Mouse (Mus musculus): ENCODE results near the gene Plekhg5. TPM values are rescaled to one million over a fixed set of nuclear protein-coding genes. Genes with fewer than 3 reads are reported as not detected.

Plekhg5 gene
- polyA plus RNA-seq, 1 experiment from 2014 or later = 14.2 TPM

DNA sequence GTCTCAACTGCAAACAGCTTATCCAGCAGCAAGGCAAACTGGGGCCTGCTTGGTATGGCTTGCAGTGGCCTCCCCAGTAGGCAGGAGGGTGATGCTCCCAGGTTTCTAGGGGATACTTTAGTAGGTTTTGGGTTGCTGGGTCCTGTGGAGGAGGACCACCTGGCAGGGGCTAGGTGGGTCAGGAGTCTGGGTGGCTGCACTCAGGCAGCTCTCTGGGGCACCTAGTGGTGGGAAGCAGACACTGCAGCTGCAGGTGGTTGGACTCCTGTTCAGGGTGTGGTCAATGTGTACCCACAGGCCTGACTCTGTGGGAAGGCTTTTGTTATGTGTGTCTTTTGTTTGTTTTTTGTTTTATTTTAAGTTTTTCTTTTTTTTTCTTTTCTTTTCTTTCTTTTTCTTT is 62.2 kb downstream of the Plekhg5 start:
- Histone ChIP-seq H3K9ac (ENCODE audit: low read depth, low read length) (no peak overlapping the region), H3K27ac (ENCODE audit: low read length) (no peak overlapping the region), H3K36me3 (ENCODE audit: control insufficient read depth, insufficient read depth, low read length) (no peaks in the 10 kb centered on the region), H3K4me2 (ENCODE audit: low read depth, low read length) (no peak overlapping the region), H3K4me1 (ENCODE audit: control insufficient read depth, insufficient read depth, low read length) (peaks cover 45% of the 10 kb centered on the region), H3K9me3 (ENCODE audit: control insufficient read depth, low read length) (no peaks in the 10 kb centered on the region), H3K27me3 (replicated peaks; ENCODE audit: control insufficient read depth, insufficient read depth, low read length) (peaks cover 38% of the 10 kb centered on the region), H3K4me3 (ENCODE audit: low read length) (no peak overlapping the region)
- ATAC-seq = no peak

DNA sequence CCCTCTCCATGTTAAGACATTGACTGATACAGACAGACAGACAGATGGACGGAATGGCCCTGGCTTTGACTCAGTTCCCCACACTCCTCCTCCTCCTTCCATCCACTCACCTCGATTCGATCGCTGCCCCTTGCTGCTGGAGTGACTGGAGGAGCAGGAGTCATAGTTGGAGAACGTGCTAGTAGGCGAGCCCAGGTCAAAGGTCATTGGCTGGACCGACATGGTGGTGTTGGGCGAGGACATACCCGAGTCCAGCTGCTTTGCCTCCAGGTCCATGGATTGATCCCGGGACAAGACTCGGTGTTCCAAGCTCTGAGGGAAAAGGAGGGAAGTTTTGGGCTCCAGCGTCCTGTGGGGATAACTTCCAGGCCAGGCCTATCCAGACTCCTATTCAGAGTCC is 63.1 kb downstream of the Plekhg5 start:
- Histone ChIP-seq H3K9ac (ENCODE audit: low read depth, low read length) (no peak overlapping the region), H3K9me3 (ENCODE audit: control insufficient read depth, low read length) (no peaks in the 10 kb centered on the region), H3K4me3 (ENCODE audit: low read length) (no peak overlapping the region), H3K4me1 (ENCODE audit: control insufficient read depth, insufficient read depth, low read length) (peaks cover 36% of the 10 kb centered on the region), H3K27ac (ENCODE audit: low read length) (no peak overlapping the region), H3K4me2 (ENCODE audit: low read depth, low read length) (no peak overlapping the region), H3K36me3 (ENCODE audit: control insufficient read depth, insufficient read depth, low read length) (no peaks in the 10 kb centered on the region), H3K27me3 (replicated peaks; ENCODE audit: control insufficient read depth, insufficient read depth, low read length) (peaks cover 32% of the 10 kb centered on the region)
- WGBS = 74% methylated on average over 12 of the region's 12 CpGs
- ATAC-seq = no peak

DNA sequence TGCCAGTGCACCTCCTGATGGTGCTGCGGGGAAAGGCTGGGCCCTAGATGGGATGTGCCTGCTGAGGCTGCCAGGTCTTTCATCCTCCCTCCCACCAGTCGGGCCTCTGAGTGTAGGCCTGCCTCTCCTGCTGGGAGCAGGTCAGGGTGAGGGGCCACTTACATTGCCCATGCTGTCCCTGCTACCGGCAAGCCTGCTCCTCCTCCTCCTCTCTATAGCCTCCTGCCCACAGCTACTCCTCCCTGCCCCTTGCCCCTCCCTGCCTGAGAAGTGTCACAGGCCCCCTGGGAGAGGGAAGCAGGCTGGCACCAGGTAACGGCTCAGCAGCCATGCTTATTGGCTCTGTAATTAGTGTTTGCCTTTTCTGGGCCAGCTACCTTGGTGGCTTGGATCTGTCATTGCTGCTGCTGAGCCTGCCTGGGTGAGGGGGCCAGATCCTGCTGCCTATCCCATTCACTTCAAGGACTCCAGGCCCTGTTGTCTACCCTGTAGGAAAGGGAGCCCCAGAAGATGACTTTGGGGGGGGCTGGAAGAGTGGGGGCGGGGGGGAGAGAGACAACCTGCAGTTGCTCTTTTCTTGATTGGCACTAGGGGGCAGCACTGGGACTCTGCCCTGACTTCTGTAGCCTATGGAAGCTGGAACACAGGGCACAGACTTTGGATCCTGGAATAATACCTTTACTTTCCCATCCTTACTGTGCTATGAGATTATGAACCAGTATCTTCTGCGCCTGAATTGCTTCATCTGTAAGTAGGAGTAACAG is 64.0 kb downstream of the Plekhg5 start:
- Histone ChIP-seq H3K36me3 (ENCODE audit: control insufficient read depth, insufficient read depth, low read length) (no peaks in the 10 kb centered on the region), H3K4me1 (ENCODE audit: control insufficient read depth, insufficient read depth, low read length) (peaks cover 27% of the 10 kb centered on the region), H3K27ac (ENCODE audit: low read length) (no peak overlapping the region), H3K9ac (ENCODE audit: low read depth, low read length) (no peak overlapping the region), H3K9me3 (ENCODE audit: control insufficient read depth, low read length) (no peaks in the 10 kb centered on the region), H3K4me2 (ENCODE audit: low read depth, low read length) (no peak overlapping the region), H3K27me3 (replicated peaks; ENCODE audit: control insufficient read depth, insufficient read depth, low read length) (peaks cover 26% of the 10 kb centered on the region), H3K4me3 (ENCODE audit: low read length) (no peak overlapping the region)
- ATAC-seq = no peak
- WGBS = 34% methylated on average over 6 of the region's 6 CpGs

DNA sequence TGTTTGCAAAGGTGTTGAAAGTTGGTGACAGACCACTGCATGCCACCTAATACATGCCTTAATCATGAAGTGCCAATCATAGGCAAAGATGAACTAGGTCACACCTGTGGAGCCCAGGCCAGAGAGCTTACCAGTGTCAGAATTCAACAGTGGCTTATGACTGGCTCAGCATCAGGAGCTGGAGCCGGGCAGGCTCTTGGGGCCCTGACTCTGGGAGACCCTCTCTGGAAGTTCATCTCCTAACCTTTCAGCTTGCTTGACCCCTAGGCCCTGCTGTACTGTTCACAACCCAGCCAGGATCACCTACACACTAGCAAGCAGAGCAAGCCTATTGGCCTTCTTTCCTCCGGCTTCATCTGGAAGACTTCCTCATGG is 64.6 kb downstream of the Plekhg5 start:
- Histone ChIP-seq H3K36me3 (ENCODE audit: control insufficient read depth, insufficient read depth, low read length) (no peaks in the 10 kb centered on the region), H3K4me3 (ENCODE audit: low read length) (no peak overlapping the region), H3K27ac (ENCODE audit: low read length) (no peak overlapping the region), H3K9ac (ENCODE audit: low read depth, low read length) (no peak overlapping the region), H3K4me1 (ENCODE audit: control insufficient read depth, insufficient read depth, low read length) (peaks cover 21% of the 10 kb centered on the region), H3K4me2 (ENCODE audit: low read depth, low read length) (no peak overlapping the region), H3K9me3 (ENCODE audit: control insufficient read depth, low read length) (no peaks in the 10 kb centered on the region), H3K27me3 (replicated peaks; ENCODE audit: control insufficient read depth, insufficient read depth, low read length) (peaks cover 24% of the 10 kb centered on the region)
- ATAC-seq = no peak
- WGBS = 91% methylated on average over 2 of the region's 2 CpGs

DNA sequence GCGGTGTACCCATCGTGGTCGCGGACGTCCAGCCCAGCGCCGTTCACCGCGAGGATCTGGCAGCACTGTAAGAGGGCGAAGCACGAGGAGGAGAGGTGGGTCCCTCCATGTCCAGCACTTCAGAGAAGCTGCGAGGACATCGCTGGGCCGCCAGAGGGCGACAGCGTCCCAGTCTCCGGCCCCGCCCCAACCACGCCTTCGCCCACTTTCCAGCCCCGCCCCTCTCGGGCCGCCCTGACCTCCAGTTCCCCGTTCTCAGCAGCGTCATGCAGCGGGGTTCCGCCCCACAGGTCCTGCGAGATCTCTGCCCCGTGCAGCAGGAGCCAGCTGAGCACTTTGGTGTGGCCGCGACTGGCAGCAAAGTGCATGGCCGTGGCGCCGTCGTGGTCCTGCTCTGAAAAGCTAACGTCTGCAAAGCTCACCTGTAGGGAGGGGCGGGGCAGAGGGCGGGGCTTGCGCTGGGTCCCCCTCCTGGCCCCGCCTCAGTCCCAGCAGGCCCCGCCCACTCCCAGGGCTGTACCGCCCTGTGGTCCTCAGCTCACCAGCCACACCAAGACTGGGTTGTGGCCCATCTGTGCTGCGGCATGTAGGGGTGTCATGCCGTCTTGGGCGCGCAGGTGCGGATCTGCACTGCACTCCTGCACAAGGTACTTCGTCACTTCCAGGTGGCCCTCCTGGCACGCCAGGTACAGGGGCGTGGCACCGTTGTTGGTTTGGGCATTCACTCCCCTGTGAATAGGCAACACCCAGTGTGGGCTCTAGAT is 66.4 kb downstream of the Plekhg5 start:
- ATAC-seq = peak; percentile 90
- 2% methylated on average over 50 of the region's 51 CpGs for WGBS
- Histone ChIP-seq H3K27me3 (replicated peaks; ENCODE audit: control insufficient read depth, insufficient read depth, low read length) (peaks cover 9% of the 10 kb centered on the region), H3K4me1 (ENCODE audit: control insufficient read depth, insufficient read depth, low read length) (peaks cover 9% of the 10 kb centered on the region), H3K36me3 (ENCODE audit: control insufficient read depth, insufficient read depth, low read length) (no peaks in the 10 kb centered on the region), H3K4me3 (ENCODE audit: low read length) (peak overlapping the region; percentile 51), H3K9me3 (ENCODE audit: control insufficient read depth, low read length) (no peaks in the 10 kb centered on the region), H3K27ac (ENCODE audit: low read length) (no peak overlapping the region), H3K9ac (ENCODE audit: low read depth, low read length) (peak overlapping the region; percentile 55), H3K4me2 (ENCODE audit: low read depth, low read length) (peak overlapping the region; percentile 79)

DNA sequence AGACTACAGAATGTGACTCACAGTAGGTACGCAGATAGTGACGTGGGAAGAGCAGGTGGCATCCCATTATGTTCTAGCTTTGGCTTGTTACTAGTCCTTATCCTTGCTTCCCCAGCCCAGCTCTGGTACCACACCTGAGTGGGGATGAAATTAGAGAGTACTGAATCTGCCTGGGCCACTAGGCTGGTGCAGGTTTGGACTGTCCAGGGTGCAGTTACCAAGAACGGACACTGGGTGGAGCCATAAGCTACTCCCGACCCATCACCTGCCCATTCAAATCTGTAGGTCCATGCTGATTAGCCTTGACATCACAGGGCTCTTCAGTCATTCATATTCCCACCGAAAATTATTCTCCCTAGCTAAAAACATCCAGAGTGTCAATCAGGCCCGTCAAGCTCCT is 68.1 kb downstream of the Plekhg5 start:
- Histone ChIP-seq H3K27ac (ENCODE audit: low read length) (no peak overlapping the region), H3K9me3 (ENCODE audit: control insufficient read depth, low read length) (no peaks in the 10 kb centered on the region), H3K4me1 (ENCODE audit: control insufficient read depth, insufficient read depth, low read length) (peaks cover 4% of the 10 kb centered on the region), H3K4me2 (ENCODE audit: low read depth, low read length) (no peak overlapping the region), H3K9ac (ENCODE audit: low read depth, low read length) (no peak overlapping the region), H3K4me3 (ENCODE audit: low read length) (no peak overlapping the region), H3K36me3 (ENCODE audit: control insufficient read depth, insufficient read depth, low read length) (no peaks in the 10 kb centered on the region), H3K27me3 (replicated peaks; ENCODE audit: control insufficient read depth, insufficient read depth, low read length) (peaks cover 4% of the 10 kb centered on the region)
- WGBS = 33% methylated on average over 6 of the region's 6 CpGs
- no peak for ATAC-seq

DNA sequence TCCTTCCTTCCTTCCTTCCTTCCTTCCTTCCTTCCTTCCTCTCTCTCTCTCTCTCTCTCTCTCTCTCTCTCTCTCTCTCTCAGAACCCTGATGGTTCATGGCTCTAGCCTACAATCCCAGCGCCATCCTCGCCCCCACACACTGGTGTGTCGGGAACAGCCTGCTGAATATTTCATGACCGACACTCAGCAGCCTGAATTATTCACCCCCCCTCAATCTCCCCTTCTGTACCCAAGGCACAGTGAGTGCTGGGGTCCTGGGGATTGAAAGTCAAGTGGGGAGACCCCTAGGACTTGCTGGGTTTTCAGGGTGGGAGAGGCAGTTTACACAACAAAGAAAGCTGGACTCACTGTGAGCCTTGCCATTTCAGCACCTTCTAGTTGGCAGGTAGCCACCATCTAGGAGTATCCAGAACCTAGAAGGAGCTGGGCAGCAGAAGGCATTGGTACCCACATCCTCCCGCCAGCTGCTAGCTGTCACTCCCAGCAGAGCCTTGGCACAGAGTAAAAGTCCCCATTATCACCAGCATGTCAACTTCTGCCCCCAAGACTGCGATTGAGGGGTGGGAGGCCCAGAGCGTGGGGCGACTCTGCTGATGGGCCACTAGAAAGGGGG is 69.3 kb downstream of the Plekhg5 start:
- peaks cover 4% of the 10 kb centered on the region for H3K27me3 ChIP-seq (replicated peaks; ENCODE audit: control insufficient read depth, insufficient read depth, low read length)
- H3K27ac ChIP-seq (ENCODE audit: low read length) = no peak overlapping the region
- WGBS = 76% methylated on average over 8 of the region's 8 CpGs
- no peak overlapping the region for H3K9ac ChIP-seq (ENCODE audit: low read depth, low read length)
- H3K4me2 ChIP-seq (ENCODE audit: low read depth, low read length) = no peak overlapping the region
- H3K36me3 ChIP-seq (ENCODE audit: control insufficient read depth, insufficient read depth, low read length) = no peaks in the 10 kb centered on the region
- H3K4me3 ChIP-seq (ENCODE audit: low read length) = no peak overlapping the region
- no peaks in the 10 kb centered on the region for H3K9me3 ChIP-seq (ENCODE audit: control insufficient read depth, low read length)
- no peak for ATAC-seq
- peaks cover 4% of the 10 kb centered on the region for H3K4me1 ChIP-seq (ENCODE audit: control insufficient read depth, insufficient read depth, low read length)

DNA sequence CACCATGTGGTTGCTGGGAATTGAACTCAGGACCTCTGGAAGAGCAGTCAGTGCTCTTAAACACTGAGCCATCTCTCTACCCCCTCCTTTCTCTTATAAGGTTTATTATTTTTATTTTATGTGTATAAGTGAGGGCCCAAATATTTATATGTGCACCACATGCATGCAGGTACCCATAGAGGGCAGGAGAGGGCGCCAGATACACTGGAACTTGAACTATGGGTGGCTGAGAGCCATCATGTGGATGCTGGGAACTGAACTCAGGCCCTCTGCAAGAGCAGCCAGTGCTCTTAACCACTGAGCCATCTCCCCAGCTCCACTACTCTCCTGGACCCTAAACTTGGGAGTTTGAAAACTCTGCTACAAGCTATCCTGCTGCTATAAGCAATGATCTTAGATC is 71.3 kb downstream of the Plekhg5 start:
- ATAC-seq = no peak
- H3K9me3 ChIP-seq (ENCODE audit: control insufficient read depth, low read length) = no peaks in the 10 kb centered on the region
- no peak overlapping the region for H3K4me3 ChIP-seq (ENCODE audit: low read length)
- H3K36me3 ChIP-seq (ENCODE audit: control insufficient read depth, insufficient read depth, low read length) = no peaks in the 10 kb centered on the region
- H3K27ac ChIP-seq (ENCODE audit: low read length) = no peak overlapping the region
- H3K9ac ChIP-seq (ENCODE audit: low read depth, low read length) = no peak overlapping the region
- no peak overlapping the region for H3K4me2 ChIP-seq (ENCODE audit: low read depth, low read length)
- 36% methylated on average over 1 of the region's 1 CpGs for WGBS
- peaks cover 4% of the 10 kb centered on the region for H3K4me1 ChIP-seq (ENCODE audit: control insufficient read depth, insufficient read depth, low read length)
- H3K27me3 ChIP-seq (replicated peaks; ENCODE audit: control insufficient read depth, insufficient read depth, low read length) = peaks cover 4% of the 10 kb centered on the region

DNA sequence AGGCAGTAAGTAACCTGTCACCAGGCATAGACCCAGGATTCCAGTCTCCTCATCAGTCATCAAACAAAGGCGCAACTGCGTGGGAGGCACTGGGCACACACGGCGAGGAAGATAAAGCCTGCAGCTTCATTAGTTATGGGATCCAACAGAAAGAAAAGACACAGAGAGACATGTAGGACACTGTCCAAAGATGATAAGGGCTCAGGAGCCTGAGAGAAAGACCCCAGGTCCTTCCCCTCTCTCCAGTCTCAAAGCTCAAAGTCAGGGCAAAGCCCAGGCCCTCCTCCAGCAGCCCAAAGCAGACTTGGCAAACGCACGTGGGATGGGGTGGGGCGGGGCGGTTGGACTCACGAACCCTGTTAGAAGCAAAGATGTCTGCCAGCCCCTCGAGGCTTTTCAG is 73.2 kb downstream of the Plekhg5 start:
- no peak for ATAC-seq
- Histone ChIP-seq H3K27ac (ENCODE audit: low read length) (no peak overlapping the region), H3K4me3 (ENCODE audit: low read length) (no peak overlapping the region), H3K4me1 (ENCODE audit: control insufficient read depth, insufficient read depth, low read length) (no peaks in the 10 kb centered on the region), H3K36me3 (ENCODE audit: control insufficient read depth, insufficient read depth, low read length) (no peaks in the 10 kb centered on the region), H3K4me2 (ENCODE audit: low read depth, low read length) (no peak overlapping the region), H3K27me3 (replicated peaks; ENCODE audit: control insufficient read depth, insufficient read depth, low read length) (peaks cover 14% of the 10 kb centered on the region), H3K9me3 (ENCODE audit: control insufficient read depth, low read length) (no peaks in the 10 kb centered on the region), H3K9ac (ENCODE audit: low read depth, low read length) (no peak overlapping the region)
- 62% methylated on average over 10 of the region's 10 CpGs for WGBS
